Comparison of ENCODE assay signal across 8 mouse cellular contexts in genomic region chr6:93726829-93727455, GRCm38 (mm10).
A peak's percentile ranks its signal among the peaks of the same experiment; 100 is the strongest.
DNase-seq lines count a peak whose midpoint lies in the region; ATAC-seq lines count a peak whose summit lies in the region.

No protein-coding gene starts in this region.

- H3K36me3 ChIP-seq in kidney, embryonic 16.5 days (ENCODE audit: insufficient read depth, low read length): no peaks in the 10 kb centered on the region

- WGBS in kidney, embryonic 16.5 days: 40% methylated on average over 7 of the region's 7 CpGs

- H3K9me3 ChIP-seq in kidney, embryonic 16.5 days (ENCODE audit: low read length): no peaks in the 10 kb centered on the region

- peaks cover 23% of the 10 kb centered on the region for H3K4me1 ChIP-seq in kidney, embryonic 16.5 days (ENCODE audit: insufficient read depth, low read length)

- no peak overlapping the region for H3K27ac ChIP-seq in kidney, embryonic 16.5 days (ENCODE audit: low read length)

- H3K4me2 ChIP-seq in kidney, embryonic 16.5 days (replicated peaks; ENCODE audit: low read depth, low read length): no peak overlapping the region

- DNase-seq in adrenal gland, adult (ENCODE audit: inconsistent age in 2 of 2, low spot score in 1 of 2): peak; percentile 23 to 68
- DNase-seq in adrenal gland, adult 8-10 months: no peak
- no peak for DNase-seq in kidney, adult 8-10 months
- DNase-seq in right cerebral cortex, postnatal 10 days (ENCODE audit: low spot score in 2 of 2): peak; percentile 59 to 64
- DNase-seq in right cerebral cortex, postnatal 36 days (ENCODE audit: low spot score in 2 of 2): no peak
- peak; percentile 68 for DNase-seq in testis, postnatal 10 days (ENCODE audit: low spot score)
- DNase-seq in spleen, postnatal 4 days (ENCODE audit: low spot score in 2 of 2): no peak

- ATAC-seq in kidney, embryonic 16.5 days (ENCODE audit: low FRiP score, low TSS enrichment): peak; percentile 60; the same call in 1 of the 2 replicates

- H3K9ac ChIP-seq in kidney, embryonic 16.5 days (replicated peaks; ENCODE audit: low read length): no peak overlapping the region

- H3K27me3 ChIP-seq in kidney, embryonic 16.5 days (ENCODE audit: insufficient read depth, low read length): no peaks in the 10 kb centered on the region

- no peak overlapping the region for H3K4me3 ChIP-seq in kidney, embryonic 16.5 days (ENCODE audit: low read length)

Comparison
In these comparisons a context has a peak if more than half of its experiments do, and no peak if none do; other contexts are left out.
1. DNase-seq: peak in adrenal gland, adult (2 of 2), right cerebral cortex, postnatal 10 days (2 of 2) and testis, postnatal 10 days (single experiment); none in adrenal gland, adult 8-10 months (single experiment), kidney, adult 8-10 months (0 of 2), right cerebral cortex, postnatal 36 days (0 of 2) and spleen, postnatal 4 days (0 of 2).